20 mouse cellular contexts compared by ENCODE assay signal in genomic region chr1:61306296-61306695, GRCm38 (mm10).
"Had no signal": no experiment of that assay in that cellular context is flagged by ENCODE, and none has a peak within 500 bp of the region (broad histone marks: within the 10 kb centered on the region; RNA-seq: fewer than 3 reads in every experiment).

No protein-coding gene starts in this region.

- ATAC-seq: intestine, embryonic 15.5 days; liver, embryonic 12.5 days; midbrain, embryonic 15.5 days had no signal

- DNase-seq: kidney, adult 2 months; kidney, postnatal 36 days; left cerebral cortex, postnatal 4 days; liver; lung, adult 18-20 months; lung, postnatal 10 days; lung, postnatal 36 days; thymus, adult 18-20 months; thymus, postnatal 14 days; thymus, postnatal 4 days had no signal

- H3K4me2 ChIP-seq: intestine, embryonic 15.5 days; limb, embryonic 13.5 days; liver, embryonic 12.5 days; liver, embryonic 15.5 days; lung, embryonic 15.5 days; midbrain, embryonic 15.5 days; neural tube, embryonic 12.5 days; neural tube, embryonic 15.5 days had no signal

- H3K4me3 ChIP-seq: intestine, embryonic 15.5 days; limb, embryonic 13.5 days; liver, embryonic 12.5 days; liver, embryonic 15.5 days; lung, embryonic 15.5 days; megakaryocyte, embryonic 14.5 days; midbrain, embryonic 10.5 days; midbrain, embryonic 15.5 days; neural tube, embryonic 12.5 days; neural tube, embryonic 15.5 days had no signal

- H3K36me3 ChIP-seq: intestine, embryonic 15.5 days; limb, embryonic 13.5 days; liver, embryonic 12.5 days; liver, embryonic 15.5 days; lung, embryonic 15.5 days; midbrain, embryonic 10.5 days; midbrain, embryonic 15.5 days; neural tube, embryonic 12.5 days; neural tube, embryonic 15.5 days had no signal

- H3K9ac ChIP-seq: intestine, embryonic 15.5 days; limb, embryonic 13.5 days; liver, embryonic 12.5 days; liver, embryonic 15.5 days; lung, embryonic 15.5 days; midbrain, embryonic 15.5 days; neural tube, embryonic 12.5 days; neural tube, embryonic 15.5 days had no signal

- H3K27ac ChIP-seq: intestine, embryonic 15.5 days; limb, embryonic 13.5 days; liver, embryonic 12.5 days; liver, embryonic 15.5 days; lung, embryonic 15.5 days; midbrain, embryonic 10.5 days; midbrain, embryonic 15.5 days; neural tube, embryonic 12.5 days; neural tube, embryonic 15.5 days had no signal

- H3K9me3 ChIP-seq: intestine, embryonic 15.5 days; limb, embryonic 13.5 days; liver, embryonic 12.5 days; liver, embryonic 15.5 days; lung, embryonic 15.5 days; megakaryocyte, embryonic 14.5 days; midbrain, embryonic 10.5 days; midbrain, embryonic 15.5 days; neural tube, embryonic 12.5 days; neural tube, embryonic 15.5 days had no signal

- H3K4me1 ChIP-seq: intestine, embryonic 15.5 days; liver, embryonic 12.5 days; liver, embryonic 15.5 days; lung, embryonic 15.5 days; megakaryocyte, embryonic 14.5 days had no signal

- H3K27me3 ChIP-seq: intestine, embryonic 15.5 days; liver, embryonic 12.5 days; liver, embryonic 15.5 days; lung, embryonic 15.5 days; midbrain, embryonic 15.5 days had no signal
